Mouse (Mus musculus) CH12.LX (cell line): ENCODE measurements around the gene Neurl4. TPM values are rescaled to one million over a fixed set of nuclear protein-coding genes. Genes with fewer than 3 reads are reported as not detected.
A peak's percentile ranks its signal among the peaks of the same experiment; 100 is the strongest.

Experiments
- DNase-seq: peaks from one replicate; pipeline ENCODE4 v3.0.0-alpha.2; 2013; ENCODE audit errors: extremely low read depth
- H3K27ac ChIP-seq: 2 replicates; pipeline ENCODE4 v1.5.1; 2012; ENCODE audit warnings: low read depth, mild to moderate bottlenecking, control low read depth, moderate library complexity; ENCODE audit not compliant: insufficient read depth
- H3K27me3 ChIP-seq: replicated peaks from 2 replicates; pipeline ENCODE3; 2012; ENCODE audit warnings: inconsistent platforms
- H3K36me3 ChIP-seq, 2 experiments: replicated peaks in 1 of 2; 2 replicates each; pipeline versions ENCODE3 to v1.6.1; 2012; ENCODE audit warnings: inconsistent platforms in 1 of 2, low read length in 1 of 2, mild to moderate bottlenecking in 1 of 2, mixed read lengths in 1 of 2, moderate library complexity in 1 of 2; ENCODE audit not compliant: control insufficient read depth in 1 of 2, insufficient read depth in 1 of 2
- H3K4me1 ChIP-seq, 2 experiments: 2 replicates each; pipeline ENCODE4 v1.6.1; 2012; ENCODE audit warnings: inconsistent platforms in 1 of 2, moderate library complexity in 1 of 2; ENCODE audit not compliant: insufficient read depth in 2 of 2, control insufficient read depth in 1 of 2
- H3K4me2 ChIP-seq: 2 replicates; pipeline ENCODE4 v1.6.1; 2012; ENCODE audit warnings: low read depth, mild to moderate bottlenecking, control low read depth; ENCODE audit not compliant: poor library complexity, insufficient read depth, severe bottlenecking
- H3K4me3 ChIP-seq, 3 experiments: fragments of 150-350 bp in 1 of 3; sonication (generic) in 1 of 3; replicated peaks in 1 of 3; 2 replicates each; pipeline versions ENCODE3 to v1.5.1; 2011 to 2012; ENCODE audit warnings: low read depth in 2 of 3, low read length in 2 of 3, mild to moderate bottlenecking in 2 of 3, moderate library complexity in 2 of 3, control low read depth in 1 of 3, improper control_type of control experiment in 1 of 3, inconsistent platforms in 1 of 3, mixed read lengths in 1 of 3; ENCODE audit not compliant: poor library complexity in 1 of 3
- H3K79me2 ChIP-seq: replicated peaks from 2 replicates; pipeline ENCODE4 v1.6.1; 2012; ENCODE audit warnings: mild to moderate bottlenecking, moderate library complexity; ENCODE audit not compliant: control insufficient read depth, poor library complexity, insufficient read depth, severe bottlenecking; ENCODE audit errors: extremely low read depth
- H3K9ac ChIP-seq: 2 replicates; pipeline ENCODE4 v1.6.1; 2012; ENCODE audit warnings: low read depth, mild to moderate bottlenecking, control low read depth, moderate library complexity; ENCODE audit not compliant: insufficient read depth
- H3K9me3 ChIP-seq: replicated peaks from 2 replicates; pipeline ENCODE3; 2012; ENCODE audit warnings: low read length, inconsistent platforms, mixed read lengths
- CHD2 ChIP-seq: IDR thresholded peaks from 2 replicates; pipeline ENCODE4 v1.6.1; 2011; ENCODE audit warnings: low read length, improper control_type of control experiment
- CTCF ChIP-seq, 2 experiments: IDR thresholded peaks in 1 of 2; conservative IDR thresholded peaks in 1 of 2; 2 replicates each; pipeline ENCODE4 v1.5.1; 2011 to 2012; ENCODE audit warnings: low read depth in 2 of 2, low read length in 2 of 2, improper control_type of control experiment in 1 of 2, inconsistent platforms in 1 of 2, mild to moderate bottlenecking in 1 of 2, moderate library complexity in 1 of 2
- GABPA ChIP-seq: IDR thresholded peaks from 2 replicates; pipeline ENCODE4 v1.6.1; 2012; ENCODE audit warnings: low read depth, low read length, improper control_type of control experiment, inconsistent platforms; ENCODE audit not compliant: insufficient replicate concordance
- HCFC1 ChIP-seq: IDR thresholded peaks from 2 replicates; pipeline ENCODE4 v1.6.1; 2012; ENCODE audit warnings: low read depth, mild to moderate bottlenecking, inconsistent platforms, low read length, improper control_type of control experiment
- JUND ChIP-seq: conservative IDR thresholded peaks from 2 replicates; pipeline ENCODE4 v1.6.1; 2011; ENCODE audit warnings: low read depth, low read length, improper control_type of control experiment
- MAFK ChIP-seq: IDR thresholded peaks from 2 replicates; pipeline ENCODE4 v1.6.1; 2011; ENCODE audit warnings: low read length, improper control_type of control experiment; ENCODE audit not compliant: insufficient replicate concordance
- MEF2A ChIP-seq: IDR thresholded peaks from 2 replicates; pipeline ENCODE4 v1.6.1; 2014; ENCODE audit warnings: low read depth, mild to moderate bottlenecking, inconsistent platforms, low read length, improper control_type of control experiment, borderline replicate concordance
- MXI1 ChIP-seq: IDR thresholded peaks from 2 replicates; pipeline ENCODE4 v1.6.1; 2011; ENCODE audit warnings: mild to moderate bottlenecking, low read depth, low read length, improper control_type of control experiment
- NELFE ChIP-seq: IDR thresholded peaks from 2 replicates; pipeline ENCODE4 v1.6.1; 2011; ENCODE audit warnings: low read depth, low read length, improper control_type of control experiment
- POLR2A ChIP-seq: IDR thresholded peaks from 2 replicates; pipeline ENCODE4 v1.6.1; 2011; ENCODE audit warnings: low read depth, mild to moderate bottlenecking, improper control_type of control experiment, low read length
- RAD21 ChIP-seq: IDR thresholded peaks from 2 replicates; pipeline ENCODE4 v1.6.1; 2011; ENCODE audit warnings: low read depth, mild to moderate bottlenecking, low read length, improper control_type of control experiment, moderate library complexity
- SMC3 ChIP-seq: IDR thresholded peaks from 2 replicates; pipeline ENCODE4 v1.6.1; 2011; ENCODE audit warnings: low read depth, low read length, improper control_type of control experiment
- UBTF ChIP-seq: IDR thresholded peaks from 2 replicates; pipeline ENCODE4 v1.6.1; 2012; ENCODE audit warnings: low read depth, mild to moderate bottlenecking, inconsistent platforms, low read length, improper control_type of control experiment, moderate library complexity
- USF1 ChIP-seq: IDR thresholded peaks from 2 replicates; pipeline ENCODE4 v1.6.1; 2014; ENCODE audit warnings: low read depth, mild to moderate bottlenecking, inconsistent platforms, low read length, improper control_type of control experiment
- USF2 ChIP-seq: conservative IDR thresholded peaks from 2 replicates; pipeline ENCODE4 v1.6.1; 2011; ENCODE audit warnings: low read depth, low read length, improper control_type of control experiment
- ZC3H11A ChIP-seq: IDR thresholded peaks from 2 replicates; pipeline ENCODE4 v1.6.1; 2012; ENCODE audit warnings: low read depth, mild to moderate bottlenecking, inconsistent platforms, low read length, improper control_type of control experiment
- dilution Hi-C: fragments of 300-500 bp; cut with MboI; formaldehyde crosslinking; loops from 2 replicates; pipeline ENCODE4 v1.14.3; 2020; ENCODE audit warnings: low sequenced_read_pairs; ENCODE audit not compliant: extremely low pct_unique_long_range_greater_than_20kb, extremely low pct_ligation_motif_present
- in situ Hi-C: fragments of 300-500 bp; cut with MboI; formaldehyde crosslinking; loops from 3 replicates; pipeline ENCODE4 v1.14.3; 2019; ENCODE audit warnings: low sequenced_read_pairs, low pct_ligation_motif_present, low pct_unique_long_range_greater_than_20kb, mixed read lengths
- polyA plus RNA-seq: library from polyadenylated mRNA; unstranded; fragments of >175 nt; gene quantifications from 2 replicates; pipeline ENCODE4 v1.2.1, GENCODE M21; 2012; ENCODE audit warnings: low read depth; ENCODE audit not compliant: insufficient read length
- total RNA-seq, 2 experiments: library from RNA; depleted of rRNA; stranded (reverse); fragments of 300-350 nt in 1 of 2; fragments of >200 nt in 1 of 2; gene quantifications; 2 replicates each; pipeline ENCODE4 v1.2.3; 2012 to 2014

Neurl4 gene
- total and polyA plus RNA-seq, 3 experiments = 21.4 to 51.0 (median 40.1) TPM

- Histone ChIP-seq H3K4me1 (peaks cover 6 to 20% of the 10 kb centered on the region in 2 experiments), H3K27me3 (no peaks in the 10 kb centered on the region), H3K9ac (no peak overlapping the region), H3K36me3 (peaks cover 0 to 35% of the 10 kb centered on the region in 2 experiments), H3K9me3 (no peaks in the 10 kb centered on the region), H3K4me3 (no peak overlapping the region), H3K4me2 (no peak overlapping the region), H3K79me2 (no peaks in the 10 kb centered on the region), H3K27ac (no peak overlapping the region)
- DNase-seq = no peak
- dilution Hi-C loops = no loop called here
- in situ Hi-C loops = no loop called here
- TF ChIP-seq USF1 (peak; percentile 72), GABPA (no peak), USF2 (peak; percentile 75)
Observed at GRCm38 (mm10) chr11:69853994-69854393, 46.9 kb upstream of the Neurl4 start.

- dilution Hi-C loops = no loop called here
- no peak overlapping the region for H3K27ac ChIP-seq
- peaks cover 6 to 16% of the 10 kb centered on the region in 2 experiments for H3K4me1 ChIP-seq
- H3K27me3 ChIP-seq = no peaks in the 10 kb centered on the region
- no peak overlapping the region for H3K4me3 ChIP-seq
- no peaks in the 10 kb centered on the region for H3K9me3 ChIP-seq
- in situ Hi-C loops = no loop called here
- DNase-seq = no peak
- H3K4me2 ChIP-seq = no peak overlapping the region
- H3K36me3 ChIP-seq = peaks cover 0 to 28% of the 10 kb centered on the region in 2 experiments
- no peak overlapping the region for H3K9ac ChIP-seq
- TF ChIP-seq UBTF (no peak), HCFC1 (no peak), CHD2 (no peak), MAFK (no peak), USF2 (no peak), MXI1 (no peak), JUND (no peak), NELFE (no peak), SMC3 (no peak), MEF2A (no peak)
- TF ChIP-seq, all 38 proteins: peak for 0
- H3K79me2 ChIP-seq = no peaks in the 10 kb centered on the region
Observed at GRCm38 (mm10) chr11:69854680-69855079, 46.2 kb upstream of the Neurl4 start.

GRCm38 (mm10) chr11:69855347-69855746 is 45.5 kb upstream of the Neurl4 start:
- Histone ChIP-seq H3K4me1 (peaks cover 6 to 16% of the 10 kb centered on the region in 2 experiments), H3K27ac (no peak overlapping the region), H3K4me3 (no peak overlapping the region), H3K9me3 (no peaks in the 10 kb centered on the region), H3K4me2 (peak overlapping the region; percentile 19), H3K36me3 (peaks cover 0 to 21% of the 10 kb centered on the region in 2 experiments), H3K27me3 (peaks cover 2% of the 10 kb centered on the region), H3K9ac (no peak overlapping the region), H3K79me2 (no peaks in the 10 kb centered on the region)
- TF ChIP-seq ZC3H11A = no peak
- peak in 1 of 2 experiments; percentile 85; a peak in 2 of 4 replicates for TF ChIP-seq CTCF (conservative IDR thresholded peaks at IDR 0.05 in 1 of 2, IDR thresholded peaks at IDR 0.05 in 1 of 2; ENCODE audit: low read depth in 2 of 2, low read length in 2 of 2)
- TF ChIP-seq POLR2A = no peak
- TF ChIP-seq RAD21 = peak; percentile 54
- TF ChIP-seq SMC3 = peak; percentile 79
- in situ Hi-C loops = no loop called here
- peak; percentile 48 for DNase-seq
- dilution Hi-C loops = no loop called here
